Mouse (Mus musculus) CD4-positive helper T cell, adult 2 months (primary cell): ENCODE results near the gene Gm42878.

Experiments
- DNase-seq: peaks from one replicate; pipeline ENCODE4 v3.0.0-alpha.2; 2012; ENCODE audit warnings: low read depth, missing footprints, low spot score

Gene Gm42878

GRCm38 (mm10) chr5:121500719-121501118 is 44.6 kb downstream of the Gm42878 start:
- DNase-seq: no peak

DNA sequence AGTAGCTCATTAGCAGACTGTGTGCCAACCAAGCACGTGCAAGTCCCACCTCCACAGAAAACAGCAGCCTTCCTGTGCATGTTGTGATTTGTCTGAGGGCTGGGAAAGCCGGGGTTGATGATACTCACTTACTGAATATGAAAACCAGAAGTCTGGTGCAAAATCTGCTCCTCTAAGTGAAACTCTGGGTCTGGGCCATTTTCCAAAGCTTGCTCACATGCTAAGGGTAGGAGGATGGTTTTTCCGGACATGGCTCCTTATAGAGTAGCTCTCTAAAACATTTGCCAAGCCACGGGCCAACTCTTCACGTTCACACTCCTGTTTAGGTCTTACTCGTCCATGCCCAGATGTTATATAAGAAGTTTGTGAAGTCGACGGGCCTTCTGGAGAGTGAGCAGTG is 52.0 kb downstream of the Gm42878 start:
- DNase-seq: no peak

DNA sequence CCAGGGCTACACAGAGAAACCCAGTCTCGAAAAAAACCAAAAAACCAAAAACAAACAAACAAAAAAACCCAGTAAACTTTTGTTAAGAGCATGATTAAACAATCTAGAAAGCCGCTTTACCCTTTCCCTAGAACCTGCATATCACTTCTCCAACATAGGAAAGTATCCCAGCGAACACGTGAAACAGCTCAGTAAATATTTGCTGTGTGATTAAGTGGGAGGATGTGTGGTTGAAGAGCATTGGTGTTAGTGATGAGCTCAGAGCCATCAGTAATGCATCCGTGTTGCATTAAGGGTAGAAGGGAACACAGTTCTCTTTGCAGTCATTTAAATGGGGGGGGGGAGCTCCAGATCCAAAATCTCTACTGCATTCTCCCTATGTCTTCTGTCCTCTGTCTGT is 60.5 kb downstream of the Gm42878 start:
- DNase-seq: no peak

GRCm38 (mm10) chr5:121477680-121478079 is 67.6 kb downstream of the Gm42878 start:
- peak; percentile 71 for DNase-seq

DNA sequence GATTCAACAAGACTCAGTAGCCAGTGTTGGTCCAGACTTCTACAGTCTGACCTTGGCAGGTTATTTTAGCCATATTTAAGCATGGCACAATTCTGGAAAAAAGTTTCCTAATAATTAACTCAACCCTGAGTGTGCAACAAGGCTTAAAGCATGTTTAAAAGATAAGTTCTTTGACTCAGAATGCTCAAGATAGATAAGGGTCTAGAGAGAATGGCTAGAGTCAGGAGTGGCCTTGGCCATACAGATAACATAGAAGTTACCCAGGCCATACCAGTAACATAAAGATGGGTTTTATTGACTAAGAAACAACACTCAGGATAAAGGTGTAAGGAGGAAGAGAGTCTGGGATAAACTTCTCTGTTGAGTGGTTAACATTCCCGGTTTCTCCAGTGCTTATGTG is 69.2 kb downstream of the Gm42878 start:
- no peak for DNase-seq

GRCm38 (mm10) chr5:121474610-121475009 is 70.7 kb downstream of the Gm42878 start:
- no peak for DNase-seq

- DNase-seq: no peak
These were observed 72.9 kb downstream of the Gm42878 start for GRCm38 (mm10) chr5:121472411-121472810.

DNA sequence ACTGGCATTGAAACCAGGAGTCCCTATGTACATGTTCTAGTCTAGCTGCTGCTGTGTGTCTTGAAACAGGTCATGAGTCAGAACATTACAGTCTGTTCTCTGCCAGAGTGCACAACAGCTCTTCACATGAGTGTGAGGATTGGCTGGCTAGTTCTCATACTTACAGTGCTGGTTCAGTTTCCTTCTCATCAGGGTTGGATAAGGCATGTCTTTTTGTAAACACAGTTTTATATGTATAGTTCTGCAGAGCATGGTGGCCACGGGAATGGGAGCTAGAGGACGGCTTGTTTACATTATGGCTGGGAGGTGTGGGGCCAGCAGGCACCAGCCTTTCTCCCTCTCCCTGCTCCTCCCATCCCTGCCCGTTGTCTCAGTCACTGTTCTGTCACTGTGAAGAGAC is 75.7 kb downstream of the Gm42878 start:
- DNase-seq: no peak
